Mouse (Mus musculus): ENCODE measurements at regions not wholly inside any gene's neighbourhood (a gene's known extent, or its start where the extent isn't known, plus 50 kb on each side); places are given as distances from the start of the nearest gene placed in this dataset.

- H3K4me3 ChIP-seq (replicated peaks): no peak overlapping the region
- ATAC-seq (ENCODE audit: low FRiP score): peak; percentile 49; the same call in 1 of the 2 replicates
- peak overlapping the region; percentile 9 for H3K27ac ChIP-seq
- 0 out of 2 replicates have a peak, but pooled peaks cover 2% of the 10 kb centered on the region for H3K27me3 ChIP-seq
- no peak overlapping the region for H3K9ac ChIP-seq
- 23% methylated on average over 11 of the region's 11 CpGs for WGBS
- H3K4me2 ChIP-seq: no peak overlapping the region
- no peaks in the 10 kb centered on the region for H3K9me3 ChIP-seq
- no peaks in the 10 kb centered on the region for H3K36me3 ChIP-seq (replicated peaks)
- H3K4me1 ChIP-seq: peaks cover 11% of the 10 kb centered on the region
Observed at GRCm38 (mm10) chr2:17880800-17881717, 115.7 kb downstream of the H2al2a start.

GRCm38 (mm10) chr2:17877901-17878300 lies 118.9 kb downstream of the H2al2a start:
- ATAC-seq (ENCODE audit: low FRiP score): no peak
- Histone ChIP-seq H3K9me3 (no peaks in the 10 kb centered on the region), H3K4me2 (no peak overlapping the region), H3K4me3 (replicated peaks) (no peak overlapping the region), H3K9ac (no peak overlapping the region), H3K4me1 (peaks cover 11% of the 10 kb centered on the region), H3K36me3 (replicated peaks) (no peaks in the 10 kb centered on the region), H3K27me3 (no peaks in the 10 kb centered on the region), H3K27ac (no peak overlapping the region)
- 85% methylated on average over 1 of the region's 1 CpGs for WGBS

GRCm38 (mm10) chr2:17876942-17877341 lies 119.8 kb downstream of the H2al2a start:
- H3K9me3 ChIP-seq: no peaks in the 10 kb centered on the region
- peaks cover 11% of the 10 kb centered on the region for H3K4me1 ChIP-seq
- H3K36me3 ChIP-seq (replicated peaks): no peaks in the 10 kb centered on the region
- H3K27me3 ChIP-seq: no peaks in the 10 kb centered on the region
- no peak for ATAC-seq (ENCODE audit: low FRiP score)
- WGBS: 90% methylated on average over 3 of the region's 3 CpGs
- no peak overlapping the region for H3K27ac ChIP-seq
- H3K4me2 ChIP-seq: no peak overlapping the region
- no peak overlapping the region for H3K4me3 ChIP-seq (replicated peaks)
- no peak overlapping the region for H3K9ac ChIP-seq

- Histone ChIP-seq H3K36me3 (replicated peaks) (no peaks in the 10 kb centered on the region), H3K4me3 (replicated peaks) (no peak overlapping the region), H3K27me3 (no peaks in the 10 kb centered on the region), H3K4me1 (peaks cover 8% of the 10 kb centered on the region), H3K9ac (no peak overlapping the region), H3K27ac (no peak overlapping the region), H3K9me3 (no peaks in the 10 kb centered on the region), H3K4me2 (no peak overlapping the region)
- ATAC-seq (ENCODE audit: low FRiP score): no peak
- WGBS: 89% methylated on average over 9 of the region's 9 CpGs
Observed at GRCm38 (mm10) chr2:17876155-17876554, 120.6 kb downstream of the H2al2a start.

- Histone ChIP-seq H3K36me3 (replicated peaks) (no peaks in the 10 kb centered on the region), H3K4me1 (peaks cover 17% of the 10 kb centered on the region), H3K4me2 (no peak overlapping the region), H3K9ac (no peak overlapping the region), H3K9me3 (no peaks in the 10 kb centered on the region), H3K27ac (no peak overlapping the region), H3K27me3 (peaks cover 7% of the 10 kb centered on the region; the same call in 1 of the 2 replicates), H3K4me3 (replicated peaks) (no peak overlapping the region)
- 35% methylated on average over 2 of the region's 2 CpGs for WGBS
- ATAC-seq (ENCODE audit: low FRiP score): no peak
Observed at GRCm38 (mm10) chr2:17870562-17870961, 126.2 kb downstream of the H2al2a start.

GRCm38 (mm10) chr2:17868145-17868544 lies 128.6 kb downstream of the H2al2a start:
- Histone ChIP-seq H3K36me3 (replicated peaks) (no peaks in the 10 kb centered on the region), H3K9ac (no peak overlapping the region), H3K27me3 (peaks cover 11% of the 10 kb centered on the region; the same call in 1 of the 2 replicates), H3K4me1 (peaks cover 29% of the 10 kb centered on the region), H3K4me2 (0 out of 2 replicates have a peak overlapping the region, but pooled peaks have one; percentile 13), H3K9me3 (no peaks in the 10 kb centered on the region), H3K4me3 (replicated peaks) (no peak overlapping the region), H3K27ac (no peak overlapping the region)
- peak; percentile 33; the same call in 1 of the 2 replicates for ATAC-seq (ENCODE audit: low FRiP score)
- WGBS: 5% methylated on average over 9 of the region's 9 CpGs

GRCm38 (mm10) chr2:17867341-17867740 lies 129.4 kb downstream of the H2al2a start:
- Histone ChIP-seq H3K27ac (no peak overlapping the region), H3K4me1 (peaks cover 29% of the 10 kb centered on the region), H3K9me3 (no peaks in the 10 kb centered on the region), H3K9ac (no peak overlapping the region), H3K36me3 (replicated peaks) (no peaks in the 10 kb centered on the region), H3K4me3 (replicated peaks) (no peak overlapping the region), H3K4me2 (no peak overlapping the region), H3K27me3 (peaks cover 11% of the 10 kb centered on the region; the same call in 1 of the 2 replicates)
- 61% methylated on average over 3 of the region's 3 CpGs for WGBS
- ATAC-seq (ENCODE audit: low FRiP score): no peak

GRCm38 (mm10) chr2:17861765-17862495 lies 130.7 kb upstream of the Nebl start:
- Histone ChIP-seq H3K27me3 (peaks cover 16% of the 10 kb centered on the region; the same call in 1 of the 2 replicates), H3K4me3 (replicated peaks) (peak overlapping the region; percentile 11; the same call in 1 of the 2 replicates), H3K9ac (no peak overlapping the region), H3K4me2 (peak overlapping the region; percentile 44), H3K9me3 (no peaks in the 10 kb centered on the region), H3K4me1 (peaks cover 30% of the 10 kb centered on the region), H3K36me3 (replicated peaks) (no peaks in the 10 kb centered on the region), H3K27ac (no peak overlapping the region)
- peak; percentile 85 for ATAC-seq (ENCODE audit: low FRiP score)
- 13% methylated on average over 10 of the region's 10 CpGs for WGBS

GRCm38 (mm10) chr2:17860922-17861559 lies 129.8 kb upstream of the Nebl start:
- Histone ChIP-seq H3K4me3 (replicated peaks) (no peak overlapping the region), H3K4me2 (peak overlapping the region; percentile 44; the same call in 1 of the 2 replicates), H3K27ac (no peak overlapping the region), H3K9me3 (no peaks in the 10 kb centered on the region), H3K36me3 (replicated peaks) (no peaks in the 10 kb centered on the region), H3K4me1 (peaks cover 30% of the 10 kb centered on the region), H3K27me3 (peaks cover 12% of the 10 kb centered on the region; the same call in 1 of the 2 replicates), H3K9ac (no peak overlapping the region)
- WGBS: 33% methylated on average over 4 of the region's 4 CpGs
- ATAC-seq (ENCODE audit: low FRiP score): peak; percentile 58; the same call in 1 of the 2 replicates

- Histone ChIP-seq H3K9ac (no peak overlapping the region), H3K9me3 (no peaks in the 10 kb centered on the region), H3K4me3 (replicated peaks) (no peak overlapping the region), H3K36me3 (replicated peaks) (no peaks in the 10 kb centered on the region), H3K4me2 (no peak overlapping the region), H3K27me3 (0 out of 2 replicates have a peak, but pooled peaks cover 8% of the 10 kb centered on the region), H3K27ac (no peak overlapping the region), H3K4me1 (peaks cover 26% of the 10 kb centered on the region)
- WGBS: 86% methylated on average over 8 of the region's 8 CpGs
- no peak for ATAC-seq (ENCODE audit: low FRiP score)
Observed at GRCm38 (mm10) chr2:17859234-17859633, 128.0 kb upstream of the Nebl start.

GRCm38 (mm10) chr2:17858326-17858725 lies 127.1 kb upstream of the Nebl start:
- H3K4me3 ChIP-seq (replicated peaks): no peak overlapping the region
- no peak overlapping the region for H3K4me2 ChIP-seq
- no peaks in the 10 kb centered on the region for H3K9me3 ChIP-seq
- no peak for ATAC-seq (ENCODE audit: low FRiP score)
- H3K4me1 ChIP-seq: peaks cover 24% of the 10 kb centered on the region
- no peak overlapping the region for H3K9ac ChIP-seq
- 60% methylated on average over 8 of the region's 8 CpGs for WGBS
- H3K27ac ChIP-seq: no peak overlapping the region
- H3K36me3 ChIP-seq (replicated peaks): no peaks in the 10 kb centered on the region
- 0 out of 2 replicates have a peak, but pooled peaks cover 4% of the 10 kb centered on the region for H3K27me3 ChIP-seq
